Mouse (Mus musculus): ENCODE data around the gene Mettl11b.

The Mettl11b gene

GRCm38 (mm10) chr1:163656432-163656831 lies 68.6 kb downstream of the Mettl11b start:
- no peak for DNase-seq (ENCODE audit: low read depth in 1 of 2, low spot score in 2 of 2)

All from monocyte, adult 2 months (primary cell).